Mouse (Mus musculus) B cell, adult 2 months (primary cell): ENCODE results near the gene Rpl24.

Experiments used
- DNase-seq, 2 experiments: peaks; one replicate each; pipeline ENCODE4 v3.0.0; 2022

The Rpl24 gene

GRCm38 (mm10) chr16:55971735-55972615, 5.9 kb downstream of the Rpl24 start:
- no peak for DNase-seq

DNA sequence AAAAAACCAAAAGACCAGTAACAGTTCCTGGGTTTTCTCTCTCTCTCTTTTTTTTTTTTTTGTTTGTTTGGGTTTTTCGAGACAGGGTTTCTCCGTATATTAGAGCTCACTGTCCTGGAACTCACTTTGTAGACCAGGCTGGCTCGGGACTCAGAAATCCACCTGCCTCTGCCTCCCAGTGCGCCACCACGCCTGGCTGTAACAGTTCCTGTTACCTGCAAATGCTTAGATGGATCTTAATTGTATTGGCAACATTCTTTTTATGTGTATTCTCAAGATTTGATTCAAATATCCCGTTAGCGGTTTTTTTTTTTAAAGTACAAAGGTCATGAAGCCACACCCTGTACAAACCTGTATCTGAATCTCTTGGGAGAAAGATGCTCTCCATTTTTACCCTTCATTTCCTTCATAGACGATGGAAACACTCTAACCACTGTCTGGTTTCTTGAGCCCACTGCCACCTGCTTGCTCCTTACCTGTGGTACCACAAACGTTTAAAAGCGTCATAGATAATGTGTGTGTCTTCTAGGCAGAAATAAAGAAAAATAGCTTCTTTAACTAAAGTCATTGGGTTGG, 6.6 kb downstream of the Rpl24 start:
- no peak for DNase-seq

DNA sequence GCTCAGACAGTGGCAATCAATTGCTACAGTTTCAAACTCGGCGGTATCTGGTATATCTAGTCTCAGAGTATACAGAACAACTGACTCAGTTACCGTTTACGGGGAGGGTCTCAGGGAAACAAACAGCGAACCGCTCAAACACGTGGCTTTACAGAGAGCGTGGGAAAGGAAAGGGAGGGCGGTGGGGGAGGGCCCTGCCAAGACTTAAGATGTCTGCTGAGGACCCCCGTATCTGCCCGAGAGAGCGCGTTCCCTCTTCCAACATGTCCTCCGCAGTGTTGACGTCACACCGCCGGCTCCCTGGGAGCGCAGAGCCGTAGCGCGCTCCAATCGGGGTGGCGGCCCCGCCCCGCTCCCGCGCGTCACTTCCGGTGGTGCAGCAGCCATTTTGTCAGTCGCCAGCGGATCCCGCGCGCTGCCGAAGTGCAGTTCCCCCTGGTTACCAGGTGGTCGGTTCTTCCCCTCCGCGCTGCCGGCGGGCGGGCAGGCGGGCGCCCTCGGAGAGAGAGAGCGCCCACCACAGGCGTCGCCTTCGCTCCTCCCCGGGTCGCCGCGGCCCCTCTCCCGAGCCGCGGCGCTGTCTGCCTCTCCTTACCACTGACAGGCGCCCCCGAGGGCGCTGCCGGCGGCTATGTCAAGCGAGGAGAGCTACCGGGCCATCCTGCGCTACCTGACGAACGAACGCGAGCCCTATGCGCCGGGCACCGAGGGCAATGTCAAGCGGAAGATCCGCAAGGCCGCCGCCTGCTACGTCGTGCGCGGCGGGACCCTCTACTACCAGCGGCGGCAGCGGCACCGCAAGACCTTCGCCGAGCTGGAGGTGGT, 7.6 kb downstream of the Rpl24 start, which contains the start of gene Zbtb11:
Gene Zbtb11 (plus strand): TSS at position 453 of the 825 bp plus-strand sequence.
- DNase-seq: peak; percentile 100

DNA sequence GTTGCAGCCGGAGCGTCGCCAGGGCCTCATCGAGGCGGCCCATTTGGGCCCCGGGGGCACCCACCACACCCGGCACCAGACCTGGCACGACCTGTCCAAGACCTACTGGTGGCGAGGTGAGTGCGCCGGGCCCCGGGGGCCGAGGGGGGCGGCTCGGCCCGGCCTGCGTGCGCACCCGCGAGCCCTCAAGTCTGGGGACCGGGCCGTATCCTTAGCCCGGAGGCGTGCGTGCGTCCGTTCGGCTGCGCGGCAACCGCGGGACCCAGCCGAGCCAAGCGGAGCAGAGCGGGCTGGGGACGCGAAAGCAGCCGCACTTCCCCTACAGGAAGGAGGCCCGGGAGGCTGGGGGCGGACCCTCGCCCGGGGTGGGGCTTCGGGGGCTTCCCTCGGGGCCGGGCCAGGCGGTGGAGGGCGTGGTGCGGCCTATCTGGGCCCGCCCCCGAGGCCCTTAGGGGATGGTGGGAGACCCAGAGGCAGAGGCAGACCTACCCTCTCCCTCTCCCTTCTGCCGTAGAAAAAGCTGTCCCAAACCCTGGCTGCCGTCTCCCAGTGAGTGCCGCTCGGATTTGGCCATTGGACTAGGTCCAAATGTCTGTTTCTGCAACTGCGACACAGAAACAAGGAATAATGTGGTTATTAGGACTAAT, 8.3 kb downstream of the Rpl24 start:
- DNase-seq: peak; percentile 95

- peak; percentile 36 to 47 for DNase-seq
These were observed 8.8 kb downstream of the Rpl24 start for GRCm38 (mm10) chr16:55974903-55975285.

- DNase-seq: no peak
These were observed 19.9 kb downstream of the Rpl24 start for GRCm38 (mm10) chr16:55986001-55986400.

- no peak for DNase-seq
These were observed 24.2 kb downstream of the Rpl24 start for GRCm38 (mm10) chr16:55990311-55990710.

DNA sequence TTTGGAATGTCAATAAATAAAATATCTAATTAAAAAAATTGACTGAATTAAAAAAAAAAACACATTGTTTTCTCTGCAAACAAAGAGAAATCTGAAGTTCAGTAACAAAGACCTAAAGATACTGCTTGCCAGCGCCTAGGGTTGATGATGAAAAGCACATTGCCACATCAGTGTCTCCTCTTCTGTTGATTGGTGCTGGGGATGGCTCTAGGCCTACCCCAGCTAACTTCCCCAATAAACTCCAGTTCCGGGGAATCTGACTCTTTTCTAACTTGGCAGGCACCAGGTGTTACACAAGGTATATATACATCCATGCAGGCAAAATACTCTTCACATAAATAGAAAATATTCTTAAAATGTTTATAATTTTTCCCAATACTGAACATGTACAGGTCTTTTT, 28.2 kb downstream of the Rpl24 start:
- no peak for DNase-seq

GRCm38 (mm10) chr16:56006798-56007197, 40.7 kb downstream of the Rpl24 start:
- DNase-seq: no peak

GRCm38 (mm10) chr16:56008862-56009261, 42.8 kb downstream of the Rpl24 start:
- no peak for DNase-seq

DNA sequence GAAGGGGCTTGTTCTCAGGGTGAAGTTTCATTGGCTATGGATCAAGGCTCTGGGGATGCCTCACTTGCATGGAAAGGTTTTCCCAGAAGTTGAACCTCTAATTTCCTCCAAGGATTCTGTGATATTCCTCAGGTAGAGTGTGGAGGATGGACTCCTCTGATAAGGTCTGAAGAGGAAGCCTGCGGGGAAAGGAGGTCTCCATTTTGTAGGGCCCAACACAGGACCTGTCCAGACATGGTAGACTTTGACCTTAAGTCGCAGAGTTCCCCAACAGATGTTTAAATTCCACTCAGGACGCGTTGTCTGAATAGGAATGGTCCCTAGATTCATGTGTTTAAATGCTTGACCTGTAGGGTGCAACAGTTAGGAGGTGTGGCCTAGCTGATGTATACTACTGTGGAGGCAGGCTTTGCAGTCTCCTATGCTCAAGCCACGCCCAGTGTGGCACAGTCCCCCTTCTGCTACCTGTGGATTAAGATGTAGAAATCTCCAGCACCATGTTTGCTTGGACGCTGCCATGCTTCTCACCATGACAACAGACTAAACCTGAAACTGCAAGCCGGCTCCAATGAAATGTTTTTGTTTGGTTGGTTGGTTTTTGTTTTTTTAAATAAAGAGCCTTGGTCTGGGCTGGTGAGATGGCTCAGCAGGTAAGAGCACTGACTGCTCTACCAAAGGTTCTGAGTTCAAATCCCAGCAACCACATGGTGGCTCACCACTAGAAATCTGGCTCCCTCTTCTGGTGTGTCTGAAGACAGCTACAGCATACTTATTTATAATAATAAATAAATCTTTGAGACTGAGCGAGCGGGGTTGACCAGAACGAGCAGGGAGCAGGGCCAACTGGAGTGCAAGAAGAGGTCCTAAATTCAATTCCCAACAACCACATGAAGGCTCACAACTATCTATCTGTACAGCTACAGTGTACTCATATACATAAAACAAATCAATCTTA, 47.0 kb downstream of the Rpl24 start:
- DNase-seq: no peak

DNA sequence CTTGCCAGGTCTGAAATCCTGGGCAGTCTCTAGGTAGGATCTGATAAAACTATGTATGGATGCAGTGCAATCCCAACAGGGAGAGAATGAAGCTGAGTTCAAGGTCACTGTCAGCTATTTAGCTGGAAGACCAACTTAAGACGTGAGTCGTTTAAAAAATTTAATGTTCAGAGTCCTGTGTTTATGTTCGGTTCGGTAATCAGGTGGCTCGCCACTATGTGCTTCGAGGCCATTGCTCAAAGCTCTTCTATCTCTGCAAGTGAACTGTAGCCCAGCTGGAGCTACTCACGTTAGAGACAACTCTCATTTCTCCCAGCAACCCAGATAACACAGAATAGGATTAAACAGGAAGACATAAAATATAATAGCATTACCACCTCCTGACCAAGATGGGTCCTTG, 48.0 kb downstream of the Rpl24 start:
- DNase-seq: no peak

GRCm38 (mm10) chr16:56019660-56020059, 53.6 kb downstream of the Rpl24 start:
- DNase-seq: no peak
